Mouse (Mus musculus) neural tube, embryonic 11.5 days (tissue): ENCODE results near the gene Zbtb16. TPM values are rescaled to one million over a fixed set of nuclear protein-coding genes. Genes with fewer than 3 reads are reported as not detected.

Experiments used
- ATAC-seq: fragments of 200-750 bp; cut with Nextera tagmentation; 2 replicates; pipeline ENCODE4 v1.8.0; 2017; ENCODE audit warnings: moderate number of reproducible peaks, mild to moderate bottlenecking, moderate TSS enrichment, moderate library complexity; ENCODE audit not compliant: insufficient read depth, low FRiP score, low TSS enrichment
- DNase-seq: peaks from one replicate; pipeline ENCODE4 v3.0.0-alpha.2; 2015; ENCODE audit warnings: low spot score
- H3K27ac ChIP-seq: fragments of 300-500 bp; sonication (generic); 2 replicates; pipeline ENCODE4 v1.5.1; 2014; ENCODE audit warnings: low read depth, mild to moderate bottlenecking, low read length
- H3K27me3 ChIP-seq: fragments of 300-500 bp; sonication (generic); 2 replicates; pipeline ENCODE4 v1.6.1; 2014; ENCODE audit warnings: mild to moderate bottlenecking, low read length, mixed read lengths; ENCODE audit not compliant: control insufficient read depth, insufficient read depth
- H3K36me3 ChIP-seq: fragments of 300-500 bp; sonication (generic); 2 replicates; pipeline ENCODE4 v1.6.1; 2014; ENCODE audit warnings: mild to moderate bottlenecking, low read length, moderate library complexity, mixed read lengths; ENCODE audit not compliant: control insufficient read depth, insufficient read depth
- H3K4me1 ChIP-seq: fragments of 300-500 bp; sonication (generic); 2 replicates; pipeline ENCODE4 v1.6.1; 2014; ENCODE audit warnings: low read length, mixed read lengths; ENCODE audit not compliant: control insufficient read depth, insufficient read depth
- H3K4me2 ChIP-seq: fragments of 300-500 bp; sonication (generic); 2 replicates; pipeline ENCODE4 v1.6.1; 2014; ENCODE audit warnings: low read depth, mild to moderate bottlenecking, moderate library complexity
- H3K4me3 ChIP-seq: fragments of 300-500 bp; sonication (generic); 2 replicates; pipeline ENCODE4 v1.5.1; 2014; ENCODE audit warnings: low read depth, low read length
- H3K9ac ChIP-seq: fragments of 300-500 bp; sonication (generic); 2 replicates; pipeline ENCODE4 v1.6.1; 2014; ENCODE audit warnings: mild to moderate bottlenecking, low read length
- H3K9me3 ChIP-seq: fragments of 300-500 bp; sonication (generic); 2 replicates; pipeline ENCODE4 v1.6.1; 2016; ENCODE audit warnings: low read length; ENCODE audit not compliant: control insufficient read depth
- WGBS: fragments of 180-500 bp; shearing (Covaris S2); extraction: QIAGEN DNeasy Blood & Tissue Kit; methylation state at CpG from one replicate; pipeline ENCODE4 v1.1.7; 2014; 5-methylcytosine and 5-hydroxymethylcytosine counted together
- polyA plus RNA-seq: library from polyadenylated mRNA; unstranded; fragments of >200 nt; fragmentation: Nextera tagmentation; extraction: Ambion mirVana; gene quantifications from 2 replicates; pipeline ENCODE4 v1.2.1, GENCODE M21; 2014

The Zbtb16 gene
- polyA plus RNA-seq, 1 experiment from 2014 or later = 8.0 TPM

- no peaks in the 10 kb centered on the region for H3K9me3 ChIP-seq
- H3K27me3 ChIP-seq = no peaks in the 10 kb centered on the region
- H3K27ac ChIP-seq = no peak overlapping the region
- H3K9ac ChIP-seq = no peak overlapping the region
- no peak overlapping the region for H3K4me2 ChIP-seq
- no peaks in the 10 kb centered on the region for H3K36me3 ChIP-seq
- 0 out of 2 replicates have a peak, but pooled peaks cover 2% of the 10 kb centered on the region for H3K4me1 ChIP-seq
- WGBS = 88% methylated on average over 3 of the region's 3 CpGs
- DNase-seq (no peak), ATAC-seq (no peak)
- no peak overlapping the region for H3K4me3 ChIP-seq
These were observed 113.6 kb downstream of the Zbtb16 start for GRCm38 (mm10) chr9:48722261-48722920.

DNA sequence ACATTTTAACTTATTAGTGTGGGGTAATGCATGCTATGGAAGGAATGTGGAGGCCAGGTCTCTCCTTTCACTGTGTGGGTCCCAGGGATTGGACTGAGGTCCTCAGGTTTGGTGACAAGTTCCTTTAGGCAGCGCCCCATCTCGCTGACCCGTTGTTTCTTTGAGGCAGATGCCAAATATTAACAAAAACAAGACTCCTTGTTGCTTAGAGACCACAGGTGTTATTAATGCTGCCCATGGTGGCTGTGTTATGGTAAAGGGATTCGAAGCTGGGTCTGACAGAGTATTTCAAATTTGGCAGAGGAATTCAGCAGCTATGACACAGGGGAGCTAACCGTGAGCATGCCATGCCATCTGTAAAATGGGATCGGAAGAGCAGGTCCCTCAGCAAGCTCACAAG, 114.4 kb downstream of the Zbtb16 start:
- ATAC-seq (no peak), DNase-seq (no peak)
- Histone ChIP-seq H3K4me2 (no peak overlapping the region), H3K27ac (no peak overlapping the region), H3K4me3 (no peak overlapping the region), H3K27me3 (no peaks in the 10 kb centered on the region), H3K9ac (no peak overlapping the region), H3K4me1 (0 out of 2 replicates have a peak, but pooled peaks cover 2% of the 10 kb centered on the region), H3K9me3 (no peaks in the 10 kb centered on the region), H3K36me3 (no peaks in the 10 kb centered on the region)
- 88% methylated on average over 6 of the region's 6 CpGs for WGBS

DNA sequence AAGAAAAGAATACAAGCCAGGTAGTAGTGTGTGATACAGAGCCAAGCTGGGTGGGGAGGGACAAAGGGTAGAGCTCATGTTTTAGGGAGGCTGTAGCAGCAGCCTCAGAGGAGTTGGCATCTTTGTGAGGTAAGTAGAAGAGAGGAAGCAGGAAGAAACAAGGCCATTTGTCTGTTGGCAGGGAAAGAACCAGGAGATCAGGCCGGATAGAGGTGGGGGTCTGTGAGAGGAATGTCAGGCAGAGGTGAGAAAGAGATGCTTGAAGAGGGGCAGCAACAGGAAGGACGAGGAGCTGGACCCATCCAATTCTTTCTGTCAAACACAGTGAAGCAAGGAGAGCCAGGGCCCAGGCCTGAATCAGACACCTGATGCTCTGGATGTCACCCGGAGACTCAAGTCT, 114.8 kb downstream of the Zbtb16 start:
- Histone ChIP-seq H3K4me2 (no peak overlapping the region), H3K9me3 (no peaks in the 10 kb centered on the region), H3K36me3 (no peaks in the 10 kb centered on the region), H3K27ac (no peak overlapping the region), H3K9ac (no peak overlapping the region), H3K4me3 (no peak overlapping the region), H3K4me1 (0 out of 2 replicates have a peak, but pooled peaks cover 2% of the 10 kb centered on the region), H3K27me3 (no peaks in the 10 kb centered on the region)
- DNase-seq (no peak), ATAC-seq (no peak)
- 68% methylated on average over 3 of the region's 3 CpGs for WGBS

- Histone ChIP-seq H3K36me3 (no peaks in the 10 kb centered on the region), H3K27me3 (no peaks in the 10 kb centered on the region), H3K4me1 (0 out of 2 replicates have a peak, but pooled peaks cover 2% of the 10 kb centered on the region), H3K4me3 (no peak overlapping the region), H3K9ac (no peak overlapping the region), H3K9me3 (no peaks in the 10 kb centered on the region), H3K27ac (no peak overlapping the region), H3K4me2 (no peak overlapping the region)
- WGBS = 82% methylated on average over 12 of the region's 12 CpGs
- ATAC-seq (no peak), DNase-seq (no peak)
These were observed 115.6 kb downstream of the Zbtb16 start for GRCm38 (mm10) chr9:48720251-48720963.

- ATAC-seq (no peak), DNase-seq (no peak)
- no peaks in the 10 kb centered on the region for H3K27me3 ChIP-seq
- H3K4me3 ChIP-seq = no peak overlapping the region
- H3K9me3 ChIP-seq = no peaks in the 10 kb centered on the region
- H3K4me1 ChIP-seq = 0 out of 2 replicates have a peak, but pooled peaks cover 2% of the 10 kb centered on the region
- no peak overlapping the region for H3K4me2 ChIP-seq
- no peak overlapping the region for H3K9ac ChIP-seq
- no peaks in the 10 kb centered on the region for H3K36me3 ChIP-seq
- WGBS = 91% methylated on average over 4 of the region's 4 CpGs
- no peak overlapping the region for H3K27ac ChIP-seq
These were observed 116.4 kb downstream of the Zbtb16 start for GRCm38 (mm10) chr9:48719619-48720018.

GRCm38 (mm10) chr9:48716549-48716948, 119.5 kb downstream of the Zbtb16 start:
- no peak overlapping the region for H3K9ac ChIP-seq
- no peaks in the 10 kb centered on the region for H3K36me3 ChIP-seq
- no peak overlapping the region for H3K27ac ChIP-seq
- no peaks in the 10 kb centered on the region for H3K9me3 ChIP-seq
- 96% methylated on average over 8 of the region's 8 CpGs for WGBS
- ATAC-seq = no peak
- no peak for DNase-seq
- no peak overlapping the region for H3K4me3 ChIP-seq
- no peak overlapping the region for H3K4me2 ChIP-seq
- no peaks in the 10 kb centered on the region for H3K27me3 ChIP-seq
- 0 out of 2 replicates have a peak, but pooled peaks cover 2% of the 10 kb centered on the region for H3K4me1 ChIP-seq

DNA sequence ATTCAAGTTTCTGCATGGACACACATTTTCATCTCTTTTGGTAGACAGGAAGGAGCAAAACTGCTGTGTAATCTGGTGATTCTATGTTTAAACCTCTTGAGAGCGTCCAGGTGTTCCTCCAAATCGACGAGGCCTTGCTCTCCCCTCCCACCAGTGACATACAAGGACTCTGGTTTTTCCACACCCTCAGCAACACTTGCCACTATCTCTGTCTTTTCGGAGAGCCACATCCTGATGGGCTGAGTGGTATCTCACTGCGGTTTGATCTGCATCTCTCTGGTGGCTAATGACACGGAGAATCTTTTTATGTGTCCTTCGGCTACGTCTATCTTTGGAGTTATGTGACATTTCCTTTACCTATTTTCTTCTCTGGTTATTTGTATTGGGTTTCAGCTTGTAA, 121.0 kb downstream of the Zbtb16 start:
- Histone ChIP-seq H3K4me1 (peaks cover 5% of the 10 kb centered on the region; the same call in 1 of the 2 replicates), H3K27me3 (no peaks in the 10 kb centered on the region), H3K36me3 (no peaks in the 10 kb centered on the region), H3K4me3 (no peak overlapping the region), H3K9ac (no peak overlapping the region), H3K27ac (no peak overlapping the region), H3K9me3 (no peaks in the 10 kb centered on the region), H3K4me2 (no peak overlapping the region)
- 92% methylated on average over 8 of the region's 8 CpGs for WGBS
- no peak for DNase-seq
- ATAC-seq = no peak

GRCm38 (mm10) chr9:48713779-48714178, 122.2 kb downstream of the Zbtb16 start:
- H3K4me2 ChIP-seq = no peak overlapping the region
- ATAC-seq = no peak
- peaks cover 5% of the 10 kb centered on the region; the same call in 1 of the 2 replicates for H3K4me1 ChIP-seq
- DNase-seq = no peak
- no peaks in the 10 kb centered on the region for H3K9me3 ChIP-seq
- WGBS = 90% methylated on average over 8 of the region's 8 CpGs
- no peak overlapping the region for H3K4me3 ChIP-seq
- H3K27ac ChIP-seq = no peak overlapping the region
- no peaks in the 10 kb centered on the region for H3K36me3 ChIP-seq
- H3K9ac ChIP-seq = no peak overlapping the region
- H3K27me3 ChIP-seq = no peaks in the 10 kb centered on the region
